Mouse (Mus musculus) layer of hippocampus, adult 9-11 months (tissue): ENCODE results near the gene Dnase1l3.
"Not testable (repeated sequence)": the region's sequence is repeated elsewhere in the genome, so short reads cannot be mapped to it uniquely, and the experiment has no call there.

Experiments
- DNase-seq: peaks from one replicate; pipeline ENCODE4 v3.0.0; 2022

The Dnase1l3 gene

DNA sequence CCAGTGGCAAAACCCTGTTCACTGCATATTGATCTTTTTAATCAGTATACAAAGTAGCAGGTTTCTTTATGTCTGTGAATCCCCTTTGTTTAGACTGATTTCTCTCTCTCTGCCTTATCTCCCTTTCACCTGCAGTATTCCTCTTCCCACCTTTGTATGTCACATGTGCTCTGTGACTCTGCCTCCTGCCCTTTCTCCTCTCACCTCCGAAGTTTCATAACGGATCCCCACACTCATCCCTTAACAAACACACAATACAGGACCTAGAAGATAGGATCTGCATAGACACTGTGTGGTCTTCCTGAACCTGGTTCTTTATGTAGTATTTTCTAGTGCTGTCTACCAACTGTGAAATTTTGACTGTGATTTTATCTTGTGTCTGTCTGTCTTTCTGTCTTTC is 16.9 kb upstream of the Dnase1l3 start:
- no peak for DNase-seq

DNA sequence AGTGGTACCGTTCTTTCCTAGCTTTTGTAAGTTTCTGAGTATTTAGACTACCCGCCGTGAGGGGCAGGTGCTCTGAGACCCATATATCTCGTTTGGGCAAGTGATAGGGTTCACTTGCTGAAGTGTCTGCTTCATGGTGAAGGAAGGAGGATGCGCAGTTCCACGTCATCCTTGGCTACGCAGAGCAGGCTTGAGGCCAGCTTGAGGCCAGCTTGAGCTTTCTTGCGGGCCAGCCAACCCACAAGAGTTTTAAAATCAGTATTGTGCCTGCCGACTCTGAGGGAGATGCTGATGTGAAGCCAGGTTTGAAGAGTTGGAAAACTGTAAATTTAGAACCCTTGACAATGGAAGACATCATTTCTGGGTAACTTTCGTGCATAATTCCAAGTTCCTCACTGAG is 13.6 kb upstream of the Dnase1l3 start:
- DNase-seq, result no peak

DNA sequence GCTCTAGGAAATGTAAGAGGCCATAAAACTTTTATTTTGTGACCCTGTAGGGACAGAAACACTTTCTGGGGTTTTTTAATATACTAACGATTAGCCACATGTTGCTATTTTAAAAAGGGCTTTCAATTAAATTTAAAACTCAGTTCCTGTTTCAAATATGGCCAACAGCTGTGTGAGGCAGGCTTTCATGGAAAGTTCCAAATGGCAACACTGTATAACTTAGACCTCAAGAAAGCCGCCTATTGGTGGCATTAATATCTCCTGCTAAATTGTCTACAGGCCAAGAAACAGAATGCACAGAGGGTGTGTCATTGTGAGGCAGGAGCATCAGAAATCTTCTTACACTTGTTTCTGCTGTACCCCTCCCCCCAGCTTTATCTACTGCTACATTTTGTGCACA is 13.1 kb upstream of the Dnase1l3 start:
- DNase-seq, result no peak

DNA sequence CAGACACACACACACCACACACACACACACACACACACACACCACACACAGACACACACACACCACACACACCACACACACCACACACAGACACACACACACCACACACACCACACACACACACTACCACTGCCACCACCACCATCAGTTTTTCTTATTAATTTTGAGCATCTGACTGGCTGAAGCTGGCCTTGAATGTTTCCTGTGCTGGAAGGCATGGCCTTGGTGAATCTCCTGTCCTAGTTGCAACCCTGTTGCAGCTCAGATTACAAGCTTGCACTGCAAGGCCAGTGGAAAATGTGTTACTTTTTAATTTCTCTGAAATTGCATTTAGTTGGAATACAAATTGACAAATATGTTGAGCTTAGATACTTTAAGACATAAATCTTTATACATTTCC is 12.7 kb upstream of the Dnase1l3 start:
- no peak for DNase-seq

DNA sequence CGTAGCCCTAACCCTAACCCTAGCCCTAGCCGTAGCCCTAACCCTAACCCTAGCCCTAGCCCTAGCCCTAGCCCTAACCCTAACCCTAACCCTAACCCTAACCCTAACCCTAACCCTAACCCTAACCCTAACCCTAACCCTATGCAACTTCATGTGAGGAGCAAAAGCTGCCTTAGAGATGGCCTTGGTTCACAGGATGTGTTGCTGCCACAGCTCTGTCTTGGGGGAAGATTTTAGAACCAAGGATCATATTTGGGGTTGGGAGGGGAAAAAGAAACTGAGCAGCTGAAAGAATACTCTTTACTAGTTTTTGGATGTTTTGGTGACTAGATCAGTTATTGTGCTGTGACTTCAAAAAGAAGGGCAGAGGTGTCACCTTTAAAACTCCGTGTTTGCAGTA is 11.7 kb upstream of the Dnase1l3 start:
- DNase-seq, result not testable (repeated sequence)

DNA sequence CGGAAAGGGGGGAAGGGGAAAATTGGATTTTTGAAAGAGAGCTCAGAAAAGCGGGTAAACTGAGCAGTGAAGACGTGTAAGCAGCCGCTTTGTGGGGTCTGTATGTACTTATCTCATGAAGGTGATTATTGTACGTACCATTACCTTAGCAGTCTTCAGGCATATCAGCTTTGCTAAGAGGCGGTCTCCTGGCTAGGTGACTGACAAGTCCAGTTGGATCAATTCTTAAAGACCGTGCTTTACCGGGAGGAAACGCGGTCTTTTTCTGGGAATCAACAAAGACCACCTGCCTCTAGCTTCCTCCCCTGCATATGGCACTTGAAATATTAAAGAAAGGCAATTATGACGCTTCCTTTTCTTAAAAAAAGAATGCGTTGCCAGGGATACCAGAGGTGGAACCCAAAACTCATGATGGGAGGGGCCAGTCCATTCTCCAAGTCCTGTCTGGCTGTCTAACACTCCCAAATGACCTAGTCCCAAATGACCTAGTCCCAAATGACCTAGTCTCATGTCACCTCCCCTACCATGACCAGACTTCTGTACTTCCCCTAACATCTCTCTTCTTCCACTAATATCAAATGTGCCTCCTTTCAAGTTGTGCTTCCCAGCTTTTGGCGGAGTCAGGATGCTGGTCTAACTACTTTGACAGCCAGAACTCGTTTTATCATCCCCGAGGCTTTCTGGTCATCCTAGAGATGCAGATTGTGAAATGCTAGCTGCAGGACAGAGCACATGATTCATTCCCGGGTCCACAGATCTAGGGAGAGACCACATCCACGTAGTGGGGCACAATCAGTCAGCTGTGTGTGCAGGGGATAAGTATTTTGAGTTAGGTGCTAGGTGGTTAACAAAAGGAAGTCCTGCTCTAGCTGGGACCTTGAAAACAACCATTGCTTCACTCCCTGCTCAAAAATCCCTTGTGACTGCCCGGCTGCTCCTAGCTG is 9.6 kb upstream of the Dnase1l3 start:
- no peak for DNase-seq

DNA sequence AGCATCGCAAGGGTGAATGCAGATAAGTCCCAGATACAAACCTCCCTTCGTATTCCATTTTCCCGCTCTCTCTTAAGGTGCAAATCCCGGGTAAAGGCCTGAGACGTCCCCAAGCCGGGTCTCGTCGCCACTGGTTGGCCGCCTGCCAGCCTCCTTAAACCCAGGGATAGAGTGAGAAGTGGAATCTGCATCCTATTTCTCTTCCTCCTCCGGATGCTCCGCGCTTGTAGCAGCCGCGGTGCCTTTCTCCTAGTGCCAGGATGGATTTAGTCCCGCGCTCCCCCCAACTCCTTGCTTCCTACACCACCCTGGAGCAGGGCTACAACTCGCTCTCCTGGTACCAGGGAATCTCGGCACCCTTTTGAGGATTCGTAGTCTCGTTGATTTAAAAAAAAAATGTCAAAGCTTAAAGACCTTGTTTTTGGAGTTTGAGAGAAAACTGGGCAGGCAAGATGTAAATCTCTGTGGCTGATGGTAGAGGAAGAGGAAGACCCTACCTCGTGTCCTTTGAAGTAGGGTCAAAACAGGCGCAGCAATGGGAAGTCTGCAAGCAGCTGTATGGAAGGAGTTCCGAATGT is 8.8 kb upstream of the Dnase1l3 start:
- DNase-seq, result peak; percentile 51

DNA sequence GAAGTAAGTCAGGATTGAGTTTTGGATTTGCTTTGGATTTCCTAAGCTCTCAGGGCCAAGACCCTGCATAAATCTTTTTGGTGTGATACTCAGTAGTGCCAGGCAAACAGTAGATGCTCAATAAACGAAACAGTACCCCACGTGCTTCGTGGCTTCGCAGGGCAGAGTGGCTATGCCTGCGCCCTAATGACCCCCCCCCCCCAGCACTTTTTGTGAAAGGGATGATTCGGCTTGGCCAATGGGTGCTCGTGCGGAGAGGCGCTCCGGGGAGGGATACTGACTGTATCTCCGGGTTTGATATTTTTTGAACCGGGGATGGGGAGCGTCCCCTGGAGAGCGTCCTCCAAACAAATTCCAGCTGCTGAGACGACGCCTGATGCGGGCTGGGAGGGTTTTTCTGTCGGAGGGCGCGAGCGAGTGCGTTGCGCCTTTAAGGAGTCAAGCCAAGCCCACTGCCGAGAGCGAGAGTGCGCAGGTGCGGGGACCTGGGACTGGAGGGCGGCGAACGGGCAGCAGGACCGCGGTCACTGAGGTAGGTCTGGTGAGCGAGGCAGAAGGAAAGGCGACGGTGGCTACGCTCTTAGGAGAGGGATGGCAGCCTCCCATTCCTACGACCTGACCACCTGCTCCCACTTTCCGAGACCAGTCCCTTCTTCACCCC is 8.2 kb upstream of the Dnase1l3 start, which contains the start of gene Abhd6:
Gene Abhd6 (plus strand): TSS at position 471 of the 661 bp plus-strand sequence.
- peak; percentile 78 for DNase-seq

DNA sequence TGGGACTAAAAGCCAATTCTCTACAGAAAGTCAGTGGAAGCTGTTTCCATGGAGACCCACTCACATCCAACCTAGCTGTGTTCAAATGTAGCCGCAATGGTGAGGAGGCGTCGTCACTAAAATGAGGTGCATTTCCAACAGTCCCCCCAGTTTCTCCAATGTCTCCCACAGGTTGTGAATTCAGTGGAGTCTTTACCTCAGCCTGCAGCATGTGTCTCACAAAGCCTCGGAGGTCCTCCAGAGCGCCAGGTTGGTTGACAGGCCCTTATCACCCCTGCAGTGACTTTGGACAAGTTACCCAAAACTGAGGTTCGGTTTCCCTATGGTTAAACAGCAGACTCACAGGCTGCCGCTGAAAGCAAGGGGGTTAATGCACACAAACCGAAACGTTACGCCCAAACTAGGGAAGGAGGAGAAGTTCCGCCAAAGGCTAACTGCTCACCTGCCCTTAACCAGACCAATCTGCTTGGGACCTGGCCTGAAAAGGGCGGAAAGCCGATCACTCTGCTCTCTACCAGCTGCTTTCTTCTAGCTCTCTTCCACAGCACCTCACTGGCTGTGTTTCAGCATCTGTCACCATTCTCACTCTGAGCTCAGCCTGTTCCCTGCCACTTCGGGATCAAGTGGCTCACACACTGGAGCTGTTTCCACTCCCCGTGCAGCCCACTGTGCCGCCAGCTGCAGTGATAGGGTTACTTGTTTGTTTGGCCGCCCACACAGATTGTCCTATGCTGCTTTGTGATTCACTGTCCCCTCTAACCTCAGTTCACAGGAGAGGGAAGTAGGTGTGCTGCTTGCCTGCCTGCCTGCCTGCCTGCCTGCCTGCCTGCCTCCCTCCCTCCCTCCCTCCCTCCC is 6.7 kb upstream of the Dnase1l3 start:
- peak; percentile 55 for DNase-seq

DNA sequence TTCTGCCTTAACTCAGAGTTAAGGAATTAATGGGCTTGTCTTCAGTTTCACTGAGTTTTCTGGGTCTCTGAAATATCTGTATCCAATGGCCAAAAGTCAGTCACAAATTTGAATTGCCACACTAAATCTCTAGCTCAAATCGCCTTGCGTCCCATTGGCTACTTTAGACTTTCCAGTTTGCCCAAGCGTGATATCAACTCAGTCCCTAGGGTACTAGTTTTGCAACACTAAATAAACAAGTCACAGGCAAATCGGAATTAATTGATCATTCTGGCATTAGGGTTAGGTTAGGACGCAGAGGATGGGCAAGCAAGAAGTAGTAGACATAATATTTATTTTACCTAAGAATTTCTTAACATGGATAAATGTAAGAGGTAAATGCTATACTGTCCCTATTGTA is 5.9 kb upstream of the Dnase1l3 start:
- DNase-seq, result no peak

DNA sequence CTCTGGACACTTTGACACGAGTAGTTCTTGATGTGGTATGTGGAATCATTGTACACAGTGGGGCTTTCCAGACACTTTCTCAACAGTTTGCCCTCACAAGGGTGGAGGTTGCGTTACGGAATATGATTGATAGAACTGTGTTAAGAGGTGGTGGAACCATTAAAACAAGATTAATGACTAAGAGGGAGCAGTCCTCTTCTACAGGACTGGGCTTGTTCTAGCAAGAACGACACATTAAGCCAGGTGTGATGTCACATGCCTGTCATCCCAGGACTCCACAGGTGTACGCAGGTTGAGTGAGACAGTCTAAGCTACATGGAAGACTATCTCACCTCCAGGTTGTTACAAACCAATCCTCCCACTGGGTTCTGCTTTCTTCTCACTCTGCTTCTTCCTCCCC is 5.1 kb upstream of the Dnase1l3 start:
- no peak for DNase-seq

DNA sequence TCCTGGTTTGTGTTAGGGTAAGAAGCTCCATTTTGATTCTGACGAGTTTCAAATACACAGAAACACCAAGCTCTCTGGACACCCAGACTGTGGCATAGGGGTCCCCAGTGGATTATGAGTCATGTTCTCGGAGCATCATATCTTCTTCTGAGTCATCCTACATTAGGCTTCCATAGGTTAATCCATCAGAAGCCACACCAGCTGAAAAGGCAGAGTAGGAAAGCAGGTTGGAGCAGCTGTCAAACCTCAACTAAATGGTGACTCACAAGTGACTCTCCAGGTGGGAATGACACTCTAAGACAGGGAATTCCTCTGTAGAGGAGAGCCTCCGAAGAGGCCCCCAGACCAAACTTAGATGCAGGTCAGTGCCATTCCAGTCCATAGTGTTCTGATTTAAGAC is 4.7 kb upstream of the Dnase1l3 start:
- DNase-seq, result no peak

DNA sequence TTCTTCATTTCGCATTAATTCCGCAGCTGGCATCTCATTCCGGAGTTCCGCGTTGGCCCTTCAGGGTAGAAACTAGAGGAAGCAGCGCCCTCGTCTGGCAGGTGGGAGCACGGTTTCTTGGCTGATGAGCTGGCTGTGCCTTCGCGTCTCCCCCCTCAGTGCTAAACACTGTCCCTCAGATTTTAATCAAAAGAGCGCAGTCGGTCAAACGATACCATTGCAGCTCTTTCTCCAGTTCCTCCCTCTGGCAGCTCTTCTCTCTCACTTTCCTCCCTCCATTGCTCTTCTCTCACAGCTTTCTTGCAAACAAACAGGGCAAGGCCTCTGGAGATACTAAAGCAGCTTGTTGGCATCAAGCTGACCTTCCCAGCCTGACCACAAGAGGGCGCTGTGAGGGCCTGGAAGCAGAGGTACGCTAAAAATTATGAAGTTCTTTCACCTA is 2.9 kb upstream of the Dnase1l3 start:
- peak; percentile 90 for DNase-seq

DNA sequence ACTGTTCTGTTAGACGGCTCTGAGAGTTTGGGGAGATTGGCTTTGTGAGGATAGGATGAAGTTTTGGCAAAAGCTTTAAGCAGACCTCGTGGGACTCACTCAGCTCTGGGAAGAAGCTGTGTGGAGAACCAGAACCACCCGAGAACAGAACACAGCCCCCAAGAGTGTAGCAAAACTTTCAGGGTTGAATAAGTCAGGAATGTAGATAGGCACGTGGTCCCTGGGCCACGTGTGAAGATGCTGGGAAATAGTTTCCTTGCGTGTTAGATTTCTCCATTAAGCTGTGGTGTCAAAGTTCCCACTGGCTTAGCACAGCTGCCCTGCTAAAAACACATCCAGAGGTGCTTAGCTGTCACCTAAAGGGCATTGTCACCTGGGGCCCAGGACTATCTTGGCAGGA is 2.2 kb downstream of the Dnase1l3 start:
- no peak for DNase-seq

DNA sequence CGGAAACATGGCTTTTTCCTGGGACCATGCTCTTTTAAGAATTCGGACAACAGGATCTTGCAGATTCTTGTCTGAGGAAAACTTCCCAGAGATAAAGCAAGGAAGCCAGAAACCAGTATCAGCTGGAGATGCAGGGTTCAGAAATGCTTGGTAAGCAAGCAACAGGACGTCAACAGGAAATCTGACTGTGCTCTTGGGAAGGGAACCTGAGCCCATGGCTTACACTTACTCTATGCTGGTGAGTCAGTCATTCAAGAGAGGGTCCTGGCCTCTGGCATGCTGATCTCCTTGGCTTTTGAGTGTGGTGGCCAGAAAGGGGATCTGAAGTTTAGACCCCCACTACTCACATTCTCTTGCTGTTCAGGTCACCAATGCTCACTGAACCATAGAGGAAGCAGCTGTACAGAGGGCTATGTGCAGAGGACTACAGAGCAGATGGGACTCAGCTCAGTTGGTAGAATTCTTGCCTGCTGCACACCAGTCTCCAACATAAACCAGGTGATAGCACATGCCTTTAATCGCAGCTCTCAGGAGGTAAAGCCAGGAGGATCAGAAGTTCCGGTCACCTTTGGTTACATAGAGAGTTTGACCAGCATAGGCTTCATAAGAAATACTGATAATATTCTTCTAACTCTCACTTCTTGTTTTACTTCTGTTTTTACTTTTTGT is 3.1 kb downstream of the Dnase1l3 start:
- DNase-seq, result no peak

DNA sequence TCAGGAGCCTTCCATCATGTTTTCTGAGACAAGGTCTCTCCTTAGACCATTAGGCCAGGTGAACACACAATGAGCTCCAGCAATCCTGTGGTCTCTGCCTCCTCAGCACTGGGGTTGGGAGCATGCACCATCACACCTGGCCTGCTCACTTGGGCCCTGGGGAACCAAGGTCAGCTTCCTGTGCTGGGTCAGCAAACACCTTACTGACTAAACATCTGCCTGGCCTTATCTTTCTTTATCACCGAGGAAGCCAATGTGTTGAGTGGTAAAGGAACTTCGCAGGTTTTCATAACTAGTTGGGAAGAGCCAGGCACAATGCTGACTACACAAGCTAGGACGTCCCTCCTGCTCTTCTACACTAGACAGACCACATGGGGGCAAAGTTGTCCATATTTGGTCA is 4.4 kb downstream of the Dnase1l3 start:
- DNase-seq, result no peak

DNA sequence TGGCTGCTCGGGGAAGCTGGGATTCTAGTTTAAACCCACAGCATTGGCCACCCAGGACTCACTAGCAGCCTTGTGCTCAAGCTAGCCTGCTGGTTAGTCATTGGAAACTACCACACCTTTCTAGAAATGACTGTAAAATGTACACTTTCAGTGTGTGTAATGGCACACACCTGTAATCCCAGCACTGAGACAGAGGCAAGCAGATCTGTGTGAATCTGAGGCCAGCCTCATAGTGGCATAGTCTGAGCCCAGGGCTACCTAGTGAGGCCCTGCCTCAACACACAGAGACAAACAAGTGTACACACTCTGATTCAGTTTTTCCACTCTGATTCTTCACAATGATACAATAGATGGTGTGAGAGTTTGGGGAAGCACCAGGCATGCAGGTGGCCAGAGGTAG is 5.0 kb downstream of the Dnase1l3 start:
- no peak for DNase-seq

DNA sequence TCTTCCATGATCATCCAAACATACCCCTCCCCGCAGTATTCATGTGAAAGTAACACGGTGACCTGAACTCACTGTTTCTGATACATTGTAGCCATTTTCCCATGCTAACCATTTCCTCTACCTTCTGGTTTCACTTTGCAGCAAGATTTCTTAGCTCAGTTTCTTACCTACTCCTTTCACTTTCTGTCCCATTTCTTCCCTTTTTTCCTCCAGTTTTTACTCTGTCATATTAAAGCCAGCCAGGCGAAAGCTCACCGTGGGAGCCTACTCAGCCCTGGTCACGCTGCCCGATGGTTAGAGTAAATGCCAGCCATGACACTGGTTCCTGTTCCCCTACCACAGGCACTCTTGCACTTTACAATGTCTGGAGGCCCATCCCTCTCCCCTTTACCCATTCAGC is 7.5 kb downstream of the Dnase1l3 start:
- DNase-seq, result no peak

DNA sequence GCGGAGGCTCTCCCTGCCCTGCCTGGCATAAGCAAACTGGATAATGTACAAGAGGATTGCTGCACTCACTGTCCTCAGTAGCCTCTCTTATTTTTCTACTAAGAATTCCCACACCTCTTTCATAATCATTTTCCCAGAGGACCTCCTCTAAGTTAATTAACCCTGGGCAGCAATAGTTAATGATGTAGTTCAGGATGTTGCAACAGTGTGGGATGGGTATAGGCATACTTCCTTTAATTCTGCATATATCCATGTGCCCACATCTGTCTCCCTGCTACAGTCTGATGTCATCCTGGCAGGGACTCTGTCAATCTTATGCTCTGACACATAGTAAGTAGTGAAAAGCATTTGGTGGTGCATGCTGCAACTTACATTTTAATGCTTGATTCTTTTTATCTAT is 13.1 kb downstream of the Dnase1l3 start:
- DNase-seq, result no peak

DNA sequence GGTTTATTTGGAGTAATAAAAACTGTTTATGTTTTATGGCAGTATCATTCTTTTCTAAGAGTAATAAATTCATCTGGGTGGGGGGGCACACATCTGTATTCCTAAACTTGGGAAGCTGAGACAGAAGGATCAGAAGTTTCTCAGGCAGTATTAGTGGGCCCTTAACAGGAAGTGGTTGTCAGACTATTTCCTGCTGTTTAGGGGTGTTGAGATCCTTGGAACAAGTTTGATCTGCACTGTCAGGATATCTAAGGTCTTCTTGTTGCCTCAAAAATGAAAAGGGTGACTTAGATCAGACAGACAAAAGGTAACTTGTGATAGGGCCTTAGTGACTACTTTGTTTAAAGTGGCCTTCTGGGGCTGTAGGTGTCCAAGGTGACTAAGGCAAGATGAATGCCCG is 16.2 kb downstream of the Dnase1l3 start:
- no peak for DNase-seq

DNA sequence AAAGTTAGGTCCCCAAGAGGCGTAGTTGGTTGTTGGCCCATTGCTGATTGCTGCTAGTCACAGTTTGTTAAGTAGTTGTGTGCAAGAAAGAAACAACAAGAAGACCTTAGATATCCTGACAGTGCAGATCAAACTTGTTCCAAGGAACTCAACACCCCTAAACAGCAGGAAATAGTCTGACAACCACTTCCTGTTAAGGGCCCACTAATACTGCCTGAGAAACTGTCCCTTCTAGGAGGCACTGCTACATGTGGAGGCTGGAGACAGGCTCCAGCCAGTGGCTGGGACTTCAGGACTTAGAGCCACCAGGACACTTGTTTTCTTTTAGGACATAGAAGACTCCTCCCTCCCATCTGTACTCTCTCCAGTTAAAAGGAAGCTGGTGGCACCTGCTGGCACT is 16.9 kb downstream of the Dnase1l3 start:
- no peak for DNase-seq

DNA sequence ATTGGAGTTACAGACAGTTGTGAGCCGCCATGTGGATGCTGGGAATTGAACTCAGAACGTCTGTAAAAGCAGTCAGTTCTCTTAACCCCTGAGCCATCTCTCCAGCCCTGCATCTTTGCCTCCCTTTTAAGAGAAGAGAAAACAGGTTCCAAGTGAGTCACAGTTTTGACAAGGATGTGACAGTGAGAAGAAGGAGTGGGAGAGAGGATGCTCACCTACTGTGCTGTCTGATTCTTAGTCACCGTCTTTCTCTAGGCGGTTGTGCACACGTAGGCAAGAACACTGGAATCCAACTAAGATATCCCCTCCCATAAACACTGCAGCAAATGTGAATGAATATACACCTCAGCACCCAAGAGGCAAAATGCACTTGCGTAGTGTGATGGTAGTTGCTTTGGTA is 19.2 kb downstream of the Dnase1l3 start:
- no peak for DNase-seq
